Mouse (Mus musculus) hindbrain, postnatal 0 days (tissue): ENCODE results near the gene Lman1l. TPM values are rescaled to one million over a fixed set of nuclear protein-coding genes. Genes with fewer than 3 reads are reported as not detected.

ENCODE experiments used
- ATAC-seq: fragments of 200-750 bp; cut with Nextera tagmentation; 2 replicates; pipeline ENCODE4 v1.8.0; 2017; ENCODE audit warnings: mild to moderate bottlenecking, moderate TSS enrichment, moderate library complexity
- DNase-seq: peaks from one replicate; pipeline ENCODE4 v3.0.0-alpha.2; 2015; ENCODE audit warnings: low spot score
- H3K27ac ChIP-seq: fragments of 300-500 bp; sonication (generic); 2 replicates; pipeline ENCODE4 v1.5.1; 2014; ENCODE audit warnings: mild to moderate bottlenecking
- H3K27me3 ChIP-seq: fragments of 300-500 bp; sonication (generic); 2 replicates; pipeline ENCODE4 v1.6.1; 2014; ENCODE audit warnings: low read length, mixed read lengths; ENCODE audit not compliant: insufficient read depth
- H3K36me3 ChIP-seq: fragments of 300-500 bp; sonication (generic); 2 replicates; pipeline ENCODE4 v1.6.1; 2014; ENCODE audit warnings: low read length, mixed read lengths; ENCODE audit not compliant: insufficient read depth
- H3K4me1 ChIP-seq: fragments of 300-500 bp; sonication (generic); 2 replicates; pipeline ENCODE4 v1.6.1; 2014; ENCODE audit warnings: antibody characterized with exemption, low read length, mixed read lengths; ENCODE audit not compliant: insufficient read depth
- H3K4me2 ChIP-seq: fragments of 300-500 bp; sonication (generic); 2 replicates; pipeline ENCODE4 v1.6.1; 2014; ENCODE audit warnings: low read depth, mild to moderate bottlenecking, low read length, moderate library complexity, mixed read lengths
- H3K4me3 ChIP-seq: fragments of 300-500 bp; sonication (generic); 2 replicates; pipeline ENCODE4 v1.5.1; 2014; ENCODE audit warnings: low read length
- H3K9ac ChIP-seq: fragments of 300-500 bp; sonication (generic); replicated peaks from 2 replicates; pipeline ENCODE4 v1.6.1; 2014; ENCODE audit warnings: mild to moderate bottlenecking, low read length, moderate library complexity, mixed read lengths
- H3K9me3 ChIP-seq: fragments of 300-500 bp; sonication (generic); 2 replicates; pipeline ENCODE4 v1.6.1; 2016; ENCODE audit warnings: low read length, mixed read lengths
- CTCF ChIP-seq: IDR thresholded peaks from 2 replicates; pipeline ENCODE4 v1.5.1; 2016; ENCODE audit warnings: antibody characterized with exemption, control low read depth, low read depth
- WGBS: fragments of 180-500 bp; shearing (Covaris S2); extraction: QIAGEN DNeasy Blood & Tissue Kit; methylation state at CpG from one replicate; pipeline ENCODE4 v1.1.7; 2014; 5-methylcytosine and 5-hydroxymethylcytosine counted together
- polyA plus RNA-seq: library from polyadenylated mRNA; unstranded; fragments of >200 nt; fragmentation: Nextera tagmentation; extraction: Ambion mirVana; gene quantifications from 2 replicates; pipeline ENCODE4 v1.2.1, GENCODE M21; 2015
- total RNA-seq: library from RNA; depleted of rRNA; stranded (reverse); fragments of >200 nt; gene quantifications from 2 replicates; pipeline ENCODE4 v1.2.3, GENCODE M21; 2014

Gene Lman1l
- total and polyA plus RNA-seq, 2 experiments from 2014 or later, result not detected

DNA sequence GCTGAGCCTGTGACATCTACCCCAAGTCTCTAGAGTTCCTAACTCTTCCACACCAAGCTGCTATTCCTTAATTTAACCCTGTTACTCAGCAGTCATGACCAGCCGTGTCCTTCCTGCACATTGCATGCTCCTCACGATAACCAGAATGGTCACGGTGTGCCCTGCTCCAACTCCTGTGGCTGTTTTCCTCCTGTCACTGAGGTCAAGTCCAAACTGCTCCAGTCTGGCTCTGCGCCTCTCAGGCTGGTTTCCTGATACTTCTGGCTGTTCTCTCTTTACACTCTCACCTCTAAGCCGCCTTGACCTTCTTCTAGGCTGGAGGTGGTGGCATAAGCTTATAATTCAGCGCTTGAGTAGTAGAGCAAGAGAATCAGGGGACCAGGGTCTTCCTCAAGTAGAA, 52.1 kb downstream of the Lman1l start:
- Histone ChIP-seq H3K9ac (no peak overlapping the region), H3K4me1 (no peaks in the 10 kb centered on the region), H3K4me2 (no peak overlapping the region), H3K4me3 (no peak overlapping the region), H3K27me3 (no peaks in the 10 kb centered on the region), H3K36me3 (peaks cover 19% of the 10 kb centered on the region), H3K27ac (no peak overlapping the region), H3K9me3 (no peaks in the 10 kb centered on the region)
- 98% methylated on average over 6 of the region's 6 CpGs for WGBS
- DNase-seq, result no peak
- ATAC-seq, result no peak
- TF ChIP-seq CTCF, result no peak

- peaks cover 19% of the 10 kb centered on the region for H3K36me3 ChIP-seq
- peak overlapping the region; percentile 72; the same call in 1 of the 2 replicates for H3K27ac ChIP-seq
- H3K9me3 ChIP-seq, result no peaks in the 10 kb centered on the region
- peaks cover 13% of the 10 kb centered on the region for H3K4me1 ChIP-seq
- no peak overlapping the region for H3K4me2 ChIP-seq
- H3K4me3 ChIP-seq, result no peak overlapping the region
- WGBS, result 60% methylated on average over 8 of the region's 8 CpGs
- ATAC-seq (no peak), DNase-seq (no peak)
- H3K27me3 ChIP-seq, result no peaks in the 10 kb centered on the region
- peak; percentile 36 for TF ChIP-seq CTCF
- no peak overlapping the region for H3K9ac ChIP-seq
Observed at GRCm38 (mm10) chr9:57566846-57567245, 53.7 kb downstream of the Lman1l start.

- 29% methylated on average over 10 of the region's 10 CpGs for WGBS
- peak; percentile 72 for ATAC-seq
- Histone ChIP-seq H3K9me3 (no peaks in the 10 kb centered on the region), H3K4me2 (peak overlapping the region; percentile 16; the same call in 1 of the 2 replicates), H3K36me3 (peaks cover 16% of the 10 kb centered on the region), H3K27ac (peak overlapping the region; percentile 72; the same call in 1 of the 2 replicates), H3K4me3 (no peak overlapping the region), H3K9ac (no peak overlapping the region), H3K27me3 (no peaks in the 10 kb centered on the region), H3K4me1 (peaks cover 19% of the 10 kb centered on the region)
- TF ChIP-seq CTCF, result 0 out of 2 replicates have a peak, but pooled peaks have one; percentile 8
- peak; percentile 75 for DNase-seq
Observed at GRCm38 (mm10) chr9:57565741-57566221, 54.8 kb downstream of the Lman1l start.

- DNase-seq, result no peak
- no peak overlapping the region for H3K9ac ChIP-seq
- H3K27ac ChIP-seq, result no peak overlapping the region
- WGBS, result 85% methylated on average over 6 of the region's 6 CpGs
- peaks cover 16% of the 10 kb centered on the region for H3K36me3 ChIP-seq
- H3K4me3 ChIP-seq, result no peak overlapping the region
- peaks cover 19% of the 10 kb centered on the region for H3K4me1 ChIP-seq
- no peaks in the 10 kb centered on the region for H3K9me3 ChIP-seq
- no peak for ATAC-seq
- no peak for TF ChIP-seq CTCF
- H3K4me2 ChIP-seq, result no peak overlapping the region
- no peaks in the 10 kb centered on the region for H3K27me3 ChIP-seq
Observed at GRCm38 (mm10) chr9:57564609-57565008, 56.0 kb downstream of the Lman1l start.

DNA sequence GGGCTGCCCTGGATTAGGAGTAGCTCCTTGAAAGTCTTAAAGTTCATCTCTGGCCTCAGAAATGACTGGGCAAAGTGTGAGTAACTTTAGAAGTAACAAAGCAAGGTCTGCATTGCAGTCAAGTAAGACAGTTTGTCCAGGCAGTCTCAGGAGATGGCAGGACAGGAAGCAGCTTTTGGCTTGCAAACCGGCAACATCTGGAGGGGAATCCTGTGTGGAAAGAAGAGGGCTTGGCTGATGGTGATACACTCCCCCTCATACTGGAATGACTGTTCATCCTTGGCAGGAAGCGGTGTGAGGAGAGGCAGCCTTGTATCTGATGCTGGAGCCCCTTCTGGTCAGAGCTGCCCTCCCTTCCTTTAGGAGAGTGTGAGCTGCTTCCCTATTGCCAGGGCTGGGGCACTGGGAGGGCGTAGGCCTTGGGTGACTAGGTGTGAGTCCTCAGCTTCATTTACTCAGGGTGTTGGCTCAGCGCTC, 57.6 kb downstream of the Lman1l start:
- H3K36me3 ChIP-seq, result peaks cover under 1% of the 10 kb centered on the region; the same call in 1 of the 2 replicates
- H3K9me3 ChIP-seq, result no peaks in the 10 kb centered on the region
- no peak for ATAC-seq
- WGBS, result 75% methylated on average over 4 of the region's 4 CpGs
- no peak overlapping the region for H3K4me3 ChIP-seq
- H3K4me2 ChIP-seq, result peak overlapping the region; percentile 93; the same call in 1 of the 2 replicates
- H3K27ac ChIP-seq, result no peak overlapping the region
- DNase-seq, result no peak
- H3K4me1 ChIP-seq, result peaks cover 19% of the 10 kb centered on the region
- H3K9ac ChIP-seq, result no peak overlapping the region
- no peak for TF ChIP-seq CTCF
- H3K27me3 ChIP-seq, result no peaks in the 10 kb centered on the region

- WGBS, result 83% methylated on average over 13 of the region's 13 CpGs
- peak overlapping the region; percentile 67 for H3K9ac ChIP-seq
- no peak for ATAC-seq
Observed at GRCm38 (mm10) chr9:57561711-57562099, 58.9 kb downstream of the Lman1l start.

More at GRCm38 (mm10) chr9:57561711-57562099, 58.9 kb downstream of the Lman1l start:
- Histone ChIP-seq H3K27ac (0 out of 2 replicates have a peak overlapping the region, but pooled peaks have one; percentile 83), H3K9me3 (no peaks in the 10 kb centered on the region), H3K27me3 (no peaks in the 10 kb centered on the region), H3K4me3 (peak overlapping the region; percentile 77), H3K4me2 (peak overlapping the region; percentile 93), H3K4me1 (peaks cover 19% of the 10 kb centered on the region), H3K36me3 (no peaks in the 10 kb centered on the region)
- DNase-seq, result no peak
- TF ChIP-seq CTCF, result no peak
